Mouse (Mus musculus) heart, embryonic 14.5 days (tissue): Measurements from ENCODE around the gene Pon2. TPM values are rescaled to one million over a fixed set of nuclear protein-coding genes. Genes with fewer than 3 reads are reported as not detected.

ENCODE experiments used
- ATAC-seq: fragments of 200-750 bp; cut with Nextera tagmentation; 2 replicates; pipeline ENCODE4 v1.8.0; 2017; ENCODE audit warnings: low read depth, moderate TSS enrichment; ENCODE audit not compliant: insufficient number of reproducible peaks, insufficient read depth, low FRiP score
- H3K27ac ChIP-seq, 2 experiments: fragments of 200-500 bp in 1 of 2; fragments of 300-500 bp in 1 of 2; sonication (generic) in 1 of 2; replicated peaks in 1 of 2; 2 replicates each; pipeline ENCODE4 v1.5.1; 2012 to 2014; ENCODE audit warnings: low read depth in 2 of 2, low read length in 2 of 2, control low read depth in 1 of 2, mild to moderate bottlenecking in 1 of 2, mixed read lengths in 1 of 2; ENCODE audit not compliant: control insufficient read depth in 1 of 2, insufficient read depth in 1 of 2
- H3K27me3 ChIP-seq: fragments of 300-500 bp; sonication (generic); 2 replicates; pipeline ENCODE4 v1.6.1; 2014; ENCODE audit warnings: mild to moderate bottlenecking, low read length, control low read depth; ENCODE audit not compliant: control insufficient read depth, insufficient read depth
- H3K36me3 ChIP-seq: fragments of 300-500 bp; sonication (generic); 2 replicates; pipeline ENCODE4 v1.6.1; 2014; ENCODE audit warnings: mild to moderate bottlenecking, control low read depth, low read length, mixed read lengths; ENCODE audit not compliant: control insufficient read depth, insufficient read depth
- H3K4me1 ChIP-seq, 2 experiments: fragments of 200-500 bp in 1 of 2; fragments of 300-500 bp in 1 of 2; sonication (generic) in 1 of 2; 2 replicates each; pipeline ENCODE4 v1.6.1; 2012 to 2014; ENCODE audit warnings: low read length in 2 of 2, control low read depth in 1 of 2, mixed read lengths in 1 of 2; ENCODE audit not compliant: control insufficient read depth in 2 of 2, insufficient read depth in 2 of 2
- H3K4me2 ChIP-seq: fragments of 300-500 bp; sonication (generic); 2 replicates; pipeline ENCODE4 v1.6.1; 2014; ENCODE audit warnings: mild to moderate bottlenecking, low read length
- H3K4me3 ChIP-seq, 2 experiments: fragments of 200-500 bp in 1 of 2; fragments of 300-500 bp in 1 of 2; sonication (generic) in 1 of 2; 2 replicates each; pipeline ENCODE4 v1.5.1; 2012 to 2014; ENCODE audit warnings: low read length in 2 of 2, mild to moderate bottlenecking in 2 of 2, control low read depth in 1 of 2, low read depth in 1 of 2, moderate library complexity in 1 of 2; ENCODE audit not compliant: control insufficient read depth in 1 of 2, insufficient read depth in 1 of 2
- H3K9ac ChIP-seq: fragments of 300-500 bp; sonication (generic); 2 replicates; pipeline ENCODE4 v1.6.1; 2014; ENCODE audit warnings: mild to moderate bottlenecking, low read length
- H3K9me3 ChIP-seq: fragments of 300-500 bp; sonication (generic); 2 replicates; pipeline ENCODE4 v1.6.1; 2016; ENCODE audit warnings: low read length, control low read depth; ENCODE audit not compliant: control insufficient read depth
- WGBS: fragments of 180-500 bp; shearing (Covaris S2); extraction: QIAGEN DNeasy Blood & Tissue Kit; methylation state at CpG from one replicate; pipeline ENCODE4 v1.1.7; 2014; 5-methylcytosine and 5-hydroxymethylcytosine counted together
- polyA plus RNA-seq: library from polyadenylated mRNA; unstranded; fragments of >200 nt; fragmentation: Nextera tagmentation; extraction: Ambion mirVana; gene quantifications from 2 replicates; pipeline ENCODE4 v1.2.1, GENCODE M21; 2014

Pon2 gene
- polyA plus RNA-seq, 1 experiment from 2014 or later: 49.1 TPM

DNA sequence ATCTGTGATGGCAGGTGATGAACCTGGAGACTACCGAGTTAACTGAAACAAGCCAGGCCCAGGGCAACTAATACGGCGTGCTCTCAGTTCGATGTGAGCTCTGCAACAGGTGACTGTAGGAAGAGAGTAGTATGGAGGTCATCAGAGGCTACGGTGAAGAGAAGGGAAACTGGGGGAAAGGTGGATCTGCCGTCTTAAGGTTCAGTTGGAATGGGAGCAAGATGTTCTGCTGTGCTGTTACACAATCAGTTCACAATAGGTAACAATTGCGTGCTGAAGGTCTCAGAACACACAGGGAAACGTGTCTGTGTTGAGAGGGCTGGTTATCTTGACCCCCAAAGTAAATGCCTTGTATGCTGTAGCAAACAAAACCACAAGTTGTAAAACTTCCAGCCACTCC is 6.7 kb upstream of the Pon2 start:
- ATAC-seq: no peak
- Histone ChIP-seq H3K9me3 (no peaks in the 10 kb centered on the region), H3K4me1 (peaks cover 0 to 1% of the 10 kb centered on the region in 2 experiments; a peak in 2 of 4 replicates), H3K27me3 (no peaks in the 10 kb centered on the region), H3K27ac (no peak overlapping the region), H3K4me2 (no peak overlapping the region), H3K36me3 (no peaks in the 10 kb centered on the region), H3K4me3 (no peak overlapping the region), H3K9ac (no peak overlapping the region)
- 79% methylated on average over 8 of the region's 8 CpGs for WGBS

DNA sequence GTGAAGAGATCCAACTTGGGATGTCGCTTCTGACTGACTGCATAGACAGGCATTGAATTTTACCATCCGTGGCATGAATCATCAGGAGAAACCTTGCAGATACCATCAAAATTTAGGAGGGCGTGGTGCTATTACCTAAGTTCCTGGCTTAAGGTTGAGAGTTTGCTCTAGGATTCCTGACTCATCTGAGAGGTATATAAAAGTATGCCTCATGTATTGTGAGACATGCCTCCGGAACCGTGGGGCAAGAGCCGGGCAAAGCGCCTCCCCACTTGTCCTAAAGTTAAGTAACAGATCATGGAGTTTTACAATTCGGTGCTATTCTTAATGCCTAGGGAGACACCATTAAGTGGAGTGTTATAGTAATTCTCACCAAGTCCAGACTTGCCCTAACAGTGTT is 2.4 kb upstream of the Pon2 start:
- Histone ChIP-seq H3K4me3 (no peak overlapping the region), H3K27me3 (no peaks in the 10 kb centered on the region), H3K4me1 (peaks cover 0 to 8% of the 10 kb centered on the region in 2 experiments; a peak in 3 of 4 replicates), H3K36me3 (no peaks in the 10 kb centered on the region), H3K4me2 (no peak overlapping the region), H3K9ac (no peak overlapping the region), H3K9me3 (no peaks in the 10 kb centered on the region), H3K27ac (no peak overlapping the region)
- 85% methylated on average over 8 of the region's 8 CpGs for WGBS
- ATAC-seq: no peak

DNA sequence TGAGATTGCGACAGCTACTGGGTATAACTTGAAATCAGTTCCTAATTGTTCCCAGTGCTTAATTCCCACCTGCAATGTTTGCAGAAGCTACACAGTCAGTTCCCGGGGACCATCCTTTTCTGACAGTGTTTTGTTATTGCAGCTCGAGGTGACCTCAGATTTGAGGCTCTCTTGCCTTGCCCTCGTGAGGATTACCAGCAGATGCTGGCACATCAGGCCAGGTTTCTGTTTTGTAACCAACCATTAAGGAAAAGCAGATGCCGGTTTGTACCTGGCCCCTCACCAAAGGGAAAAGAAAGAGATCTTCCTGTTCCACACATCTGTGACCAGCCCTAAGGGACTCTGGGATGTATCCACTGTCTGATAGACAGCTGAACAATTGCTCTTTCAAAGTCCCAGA is 1.3 kb upstream of the Pon2 start:
- 74% methylated on average over 5 of the region's 5 CpGs for WGBS
- no peak for ATAC-seq
- Histone ChIP-seq H3K36me3 (no peaks in the 10 kb centered on the region), H3K27me3 (no peaks in the 10 kb centered on the region), H3K9ac (no peak overlapping the region), H3K4me3 (no peak overlapping the region), H3K9me3 (no peaks in the 10 kb centered on the region), H3K4me1 (peaks cover 0 to 8% of the 10 kb centered on the region in 2 experiments; a peak in 3 of 4 replicates), H3K4me2 (no peak overlapping the region), H3K27ac (no peak overlapping the region)

DNA sequence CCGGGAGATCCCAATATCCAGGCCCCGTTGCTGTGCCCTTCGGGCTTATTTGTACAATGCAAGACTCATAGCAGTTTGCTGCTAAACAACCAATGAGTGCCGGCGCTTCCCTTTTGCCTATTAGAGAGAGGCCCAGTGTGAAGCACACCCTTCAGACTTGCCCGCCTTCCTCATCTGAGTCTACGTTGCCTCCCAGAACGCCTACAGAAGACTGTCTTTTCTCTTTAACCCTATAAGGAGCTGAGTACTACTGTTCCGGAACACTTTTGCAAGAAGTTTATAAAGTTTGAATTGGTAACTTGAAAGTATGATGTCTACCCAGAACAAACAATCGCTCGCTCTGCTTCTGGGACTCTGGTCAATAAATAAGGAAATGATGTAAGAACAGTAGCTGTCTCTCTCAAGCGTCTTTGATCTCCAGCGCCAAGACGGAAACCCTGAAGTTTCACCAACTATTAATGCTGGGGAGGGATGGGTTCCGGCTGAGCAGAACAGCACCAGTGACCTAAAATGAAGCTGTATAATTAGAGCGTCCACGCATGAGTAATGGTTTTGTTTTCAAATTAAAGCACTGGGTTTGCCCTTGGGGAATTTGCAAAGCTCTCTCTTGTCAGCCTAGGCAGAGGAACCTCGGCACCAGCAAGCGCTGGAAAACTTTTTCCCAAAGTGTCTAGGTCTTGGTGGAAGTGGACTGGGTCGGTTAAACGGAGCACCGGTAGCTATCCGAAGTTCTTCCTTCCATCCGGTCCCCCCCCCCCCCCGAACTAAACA is 749 bp downstream of the Pon2 start:
- Histone ChIP-seq H3K4me1 (peaks cover 0 to 8% of the 10 kb centered on the region in 2 experiments; a peak in 3 of 4 replicates), H3K4me2 (peak overlapping the region; percentile 67), H3K4me3 (peak overlapping the region; percentile 71 to 98), H3K9me3 (no peaks in the 10 kb centered on the region), H3K27me3 (no peaks in the 10 kb centered on the region), H3K27ac (peak overlapping the region; percentile 76 to 88), H3K36me3 (peaks cover 6% of the 10 kb centered on the region; the same call in 1 of the 2 replicates), H3K9ac (peak overlapping the region; percentile 87)
- 6% methylated on average over 23 of the region's 25 CpGs for WGBS
- peak; percentile 60 for ATAC-seq

DNA sequence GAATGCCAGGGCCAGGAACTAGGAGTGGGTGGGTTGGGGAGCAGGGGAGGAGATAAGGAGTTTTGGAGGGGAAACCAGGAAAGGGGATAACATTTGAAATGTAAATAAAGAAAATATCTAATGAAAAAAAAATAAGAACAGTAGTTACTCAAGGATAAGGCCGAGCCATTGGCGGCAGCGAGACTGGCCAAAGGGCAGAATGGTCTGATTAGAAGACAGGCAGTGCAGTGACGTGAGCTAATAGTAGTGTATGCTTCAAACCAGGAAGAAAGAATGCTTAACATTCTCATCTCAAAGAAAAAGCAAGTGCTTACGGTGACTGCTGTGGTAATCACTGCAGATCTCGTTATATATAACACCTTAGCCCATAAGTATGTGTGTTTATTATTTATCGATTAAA is 2.2 kb downstream of the Pon2 start:
- Histone ChIP-seq H3K27me3 (no peaks in the 10 kb centered on the region), H3K4me2 (peak overlapping the region; percentile 67; the same call in 1 of the 2 replicates), H3K36me3 (peaks cover 10% of the 10 kb centered on the region; the same call in 1 of the 2 replicates), H3K27ac (no peak overlapping the region), H3K4me3 (no peak overlapping the region), H3K9me3 (no peaks in the 10 kb centered on the region), H3K4me1 (peaks cover 0 to 8% of the 10 kb centered on the region in 2 experiments; a peak in 3 of 4 replicates), H3K9ac (no peak overlapping the region)
- 93% methylated on average over 7 of the region's 7 CpGs for WGBS
- no peak for ATAC-seq

DNA sequence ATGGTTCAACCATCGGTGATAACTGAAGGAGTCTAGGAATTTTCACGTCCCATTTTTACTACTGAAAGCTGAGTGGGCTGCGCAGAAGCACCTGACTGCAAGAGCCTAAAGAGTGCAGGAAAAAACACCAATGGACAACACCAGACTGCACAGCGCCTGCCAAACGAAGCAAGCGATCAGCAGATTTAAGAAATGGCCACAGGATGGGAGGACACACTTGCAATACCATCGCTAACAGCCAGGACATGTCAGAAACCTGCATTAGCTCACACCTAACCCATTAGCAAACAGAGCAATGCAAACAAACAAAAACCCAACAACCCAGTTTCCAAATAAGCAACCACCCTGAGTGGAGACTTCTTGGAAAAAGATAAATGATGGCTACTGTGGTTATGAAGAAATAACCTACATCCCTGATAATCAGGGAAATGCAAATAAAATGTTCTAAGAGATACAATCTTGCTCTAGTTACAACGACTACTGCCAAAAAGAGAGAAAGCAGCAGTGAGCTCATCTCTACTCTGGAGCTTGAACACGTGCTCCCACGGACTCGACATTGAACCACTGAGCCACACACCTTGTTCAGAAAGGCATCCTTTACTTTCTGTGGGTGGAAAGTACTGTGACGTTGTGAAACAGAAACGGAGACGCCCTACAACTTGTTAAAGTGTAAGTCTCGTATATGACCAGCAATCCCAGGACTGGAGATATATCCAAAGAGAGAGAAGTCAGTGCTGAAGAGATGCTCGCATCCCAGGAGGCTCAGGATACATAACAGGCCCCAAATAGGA is 3.4 kb downstream of the Pon2 start:
- Histone ChIP-seq H3K36me3 (peaks cover 15% of the 10 kb centered on the region; the same call in 1 of the 2 replicates), H3K27ac (no peak overlapping the region), H3K4me2 (no peak overlapping the region), H3K9me3 (no peaks in the 10 kb centered on the region), H3K27me3 (no peaks in the 10 kb centered on the region), H3K9ac (no peak overlapping the region), H3K4me3 (no peak overlapping the region), H3K4me1 (peaks cover 0 to 6% of the 10 kb centered on the region in 2 experiments; a peak in 3 of 4 replicates)
- 89% methylated on average over 16 of the region's 16 CpGs for WGBS
- no peak for ATAC-seq

DNA sequence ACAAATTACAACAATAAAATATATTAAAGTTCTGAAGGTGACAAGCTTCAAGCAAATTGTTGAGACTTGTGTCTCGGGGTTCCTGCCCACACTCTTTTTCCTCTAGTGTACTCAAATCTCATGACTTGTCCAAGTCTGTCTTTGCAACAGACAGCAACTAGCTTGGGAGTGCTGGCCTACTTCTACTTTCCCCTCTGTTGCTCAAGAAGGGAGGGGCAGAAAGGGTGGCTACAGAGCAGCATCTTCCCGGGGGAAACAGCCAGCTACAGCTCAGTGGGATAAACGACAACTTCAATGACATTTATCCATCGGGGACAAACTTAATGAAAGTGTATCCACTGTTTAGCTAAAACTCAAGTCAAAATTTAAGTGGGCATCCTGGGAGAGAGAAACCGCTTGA is 5.4 kb downstream of the Pon2 start:
- Histone ChIP-seq H3K9ac (no peak overlapping the region), H3K27ac (no peak overlapping the region), H3K36me3 (peaks cover 25% of the 10 kb centered on the region; the same call in 1 of the 2 replicates), H3K9me3 (no peaks in the 10 kb centered on the region), H3K4me1 (peaks cover 0 to 4% of the 10 kb centered on the region in 2 experiments; a peak in 1 of 4 replicates), H3K4me3 (no peak overlapping the region), H3K4me2 (no peak overlapping the region), H3K27me3 (no peaks in the 10 kb centered on the region)
- no peak for ATAC-seq
- 81% methylated on average over 5 of the region's 5 CpGs for WGBS
